Mouse (Mus musculus): ENCODE data around the gene Ripk4. TPM values are rescaled to one million over a fixed set of nuclear protein-coding genes. Genes with fewer than 3 reads are reported as not detected.

The Ripk4 gene
- polyA plus RNA-seq, 1 experiment from 2014 or later, result 2.4 TPM

DNA sequence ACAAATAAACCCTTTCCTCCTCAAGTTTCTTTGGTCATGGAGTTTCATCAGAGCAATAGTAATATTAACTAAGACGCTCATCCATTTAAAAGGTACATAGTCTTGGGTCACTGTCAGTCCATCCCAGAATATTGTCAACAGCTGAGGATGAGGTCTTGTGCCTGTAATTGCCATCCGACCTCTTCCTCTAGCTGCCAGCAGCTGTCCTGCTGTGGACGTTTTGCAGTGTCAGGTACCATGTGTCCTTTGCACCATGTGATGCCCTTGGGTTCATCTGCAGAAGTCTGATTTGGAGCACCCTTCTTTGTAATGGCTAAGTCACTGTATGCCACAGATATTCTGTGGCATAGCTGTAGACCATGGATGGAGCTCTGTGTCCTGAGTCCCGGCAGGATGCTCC, 67.9 kb downstream of the Ripk4 start:
- H3K4me3 ChIP-seq (ENCODE audit: low read depth, low read length), result no peak overlapping the region
- no peaks in the 10 kb centered on the region for H3K4me1 ChIP-seq (ENCODE audit: insufficient read depth)
- H3K27ac ChIP-seq (ENCODE audit: low read depth), result no peak overlapping the region
- no peak for TF ChIP-seq CTCF (IDR thresholded peaks at IDR 0.05; ENCODE audit: low read depth)
- no peak for TF ChIP-seq EP300 (IDR thresholded peaks at IDR 0.05; ENCODE audit: low read depth)
- H3K27me3 ChIP-seq (ENCODE audit: insufficient read depth, low read length), result no peaks in the 10 kb centered on the region
- DNase-seq (no peak), ATAC-seq (no peak)
- H3K9ac ChIP-seq (replicated peaks), result no peak overlapping the region
- no peaks in the 10 kb centered on the region for H3K9me3 ChIP-seq (ENCODE audit: low read length)
- 65% methylated on average over 4 of the region's 4 CpGs for WGBS (ENCODE audit: insufficient replicate concordance)
- no peak overlapping the region for H3K4me2 ChIP-seq (ENCODE audit: low read depth, low read length)
- no peaks in the 10 kb centered on the region for H3K36me3 ChIP-seq (replicated peaks; ENCODE audit: insufficient read depth, low read length)

Other genes with a start within 250 kb of the Ripk4 start
- 0.15 TPM in 1 of 2 replicates, not detected in the other for gene Fam3b, start 249.0 kb downstream of the Ripk4 start, polyA plus RNA-seq (2015; fragmentation: Nextera tagmentation; extraction: Ambion mirVana)
- gene Tmprss2, start 152.6 kb downstream of the Ripk4 start, polyA plus RNA-seq (2015; fragmentation: Nextera tagmentation; extraction: Ambion mirVana), result 2.8 and 4.3 TPM in 2 replicates
- gene Prdm15, start 88.1 kb upstream of the Ripk4 start, polyA plus RNA-seq (2015; fragmentation: Nextera tagmentation; extraction: Ambion mirVana), result 1.6 TPM in 2 replicates
- gene C2cd2, start 198.8 kb upstream of the Ripk4 start, polyA plus RNA-seq (2015; fragmentation: Nextera tagmentation; extraction: Ambion mirVana), result 11.7 and 13.8 TPM in 2 replicates
- 1.8 and 1.9 TPM in 2 replicates for gene Zbtb21, start 198.8 kb upstream of the Ripk4 start, polyA plus RNA-seq (2015; fragmentation: Nextera tagmentation; extraction: Ambion mirVana)
- gene B230307C23Rik, start 233.5 kb upstream of the Ripk4 start, polyA plus RNA-seq (2015; fragmentation: Nextera tagmentation; extraction: Ambion mirVana), result 9.8 and 11.2 TPM in 2 replicates